Mouse (Mus musculus) C2C12 (cell line): ENCODE measurements around the gene Gm20388. TPM values are rescaled to one million over a fixed set of nuclear protein-coding genes. Genes with fewer than 3 reads are reported as not detected.

Experiments used
- H3K27me3 ChIP-seq: one replicate; pipeline ENCODE4 v1.6.1; 2011; ENCODE audit not compliant: control insufficient read depth, insufficient read depth, insufficient read length
- H3K36me3 ChIP-seq: one replicate; pipeline ENCODE4 v1.6.1; 2011; ENCODE audit not compliant: control insufficient read depth, insufficient read depth
- H3K4me3 ChIP-seq: one replicate; pipeline ENCODE4 v1.5.1; 2011; ENCODE audit warnings: mild to moderate bottlenecking, control low read depth; ENCODE audit not compliant: poor library complexity, insufficient read depth, severe bottlenecking
- H3K79me2 ChIP-seq: one replicate; pipeline ENCODE4 v1.6.1; 2011; ENCODE audit not compliant: control insufficient read depth, insufficient read depth
- H3K79me3 ChIP-seq: one replicate; pipeline ENCODE4 v1.6.1; 2011; ENCODE audit warnings: low read depth, control low read depth
- H3ac ChIP-seq: one replicate; pipeline ENCODE3; 2011; ENCODE audit warnings: low read depth; ENCODE audit not compliant: control insufficient read depth, insufficient read length
- CEBPB ChIP-seq: IDR thresholded peaks from one replicate; pipeline ENCODE4 v1.6.1; 2011; ENCODE audit warnings: low read depth, mild to moderate bottlenecking, control low read depth, moderate library complexity
- CTCF ChIP-seq: IDR thresholded peaks from one replicate; pipeline ENCODE4 v1.5.1; 2011; ENCODE audit not compliant: control insufficient read depth, insufficient read depth, insufficient read length
- FOSL1 ChIP-seq: IDR thresholded peaks from one replicate; pipeline ENCODE4 v1.8.0; 2011; ENCODE audit warnings: mild to moderate bottlenecking, low read length; ENCODE audit not compliant: poor library complexity, insufficient read depth, severe bottlenecking
- MAX ChIP-seq: IDR thresholded peaks from one replicate; pipeline ENCODE4 v1.6.1; 2011; ENCODE audit warnings: mild to moderate bottlenecking, control low read depth
- MYOD1 ChIP-seq: IDR thresholded peaks from one replicate; pipeline ENCODE4 v1.6.1; 2011; ENCODE audit warnings: low read depth; ENCODE audit not compliant: control insufficient read depth, insufficient read length
- MYOG ChIP-seq: IDR thresholded peaks from one replicate; pipeline ENCODE4 v1.6.1; 2011; ENCODE audit not compliant: control insufficient read depth, insufficient read length; ENCODE audit errors: extremely low read depth
- USF1 ChIP-seq: IDR thresholded peaks from one replicate; pipeline ENCODE4 v1.6.1; 2011; ENCODE audit warnings: low read depth, mild to moderate bottlenecking, control low read depth, moderate library complexity
- polyA plus RNA-seq: library from polyadenylated mRNA; unstranded; fragments of >200 nt; fragmentation: generic; extraction: Trizol; gene quantifications from one replicate; pipeline ENCODE4 v1.2.1, GENCODE M21; 2012; ENCODE audit warnings: missing spikeins

Gm20388 gene
- polyA plus RNA-seq, 1 experiment: 15.0 TPM

- TF ChIP-seq MAX (no peak), USF1 (no peak), CTCF (no peak), MYOG (no peak), FOSL1 (no peak), CEBPB (no peak), MYOD1 (no peak)
- Histone ChIP-seq H3K27me3 (no peaks in the 10 kb centered on the region), H3K36me3 (no peaks in the 10 kb centered on the region), H3K79me2 (no peaks in the 10 kb centered on the region), H3K4me3 (no peak overlapping the region), H3ac (no peak overlapping the region), H3K79me3 (no peaks in the 10 kb centered on the region)
These were observed 125.5 kb downstream of the Gm20388 start for GRCm38 (mm10) chr8:120036111-120036510.

GRCm38 (mm10) chr8:120036578-120036977, 125.9 kb downstream of the Gm20388 start:
- H3K79me2 ChIP-seq: no peaks in the 10 kb centered on the region
- no peaks in the 10 kb centered on the region for H3K79me3 ChIP-seq
- no peaks in the 10 kb centered on the region for H3K36me3 ChIP-seq
- H3K4me3 ChIP-seq: no peak overlapping the region
- no peaks in the 10 kb centered on the region for H3K27me3 ChIP-seq
- TF ChIP-seq MYOD1 (peak; percentile 53), FOSL1 (no peak)
- H3ac ChIP-seq: no peak overlapping the region

- Histone ChIP-seq H3K79me2 (no peaks in the 10 kb centered on the region), H3ac (no peak overlapping the region), H3K27me3 (no peaks in the 10 kb centered on the region), H3K4me3 (no peak overlapping the region), H3K36me3 (no peaks in the 10 kb centered on the region), H3K79me3 (no peaks in the 10 kb centered on the region)
- TF ChIP-seq USF1: no peak
- no peak for TF ChIP-seq CTCF
- no peak for TF ChIP-seq MAX
- TF ChIP-seq FOSL1: no peak
- TF ChIP-seq CEBPB: no peak
- TF ChIP-seq MYOD1: no peak
These were observed 126.6 kb downstream of the Gm20388 start for GRCm38 (mm10) chr8:120037199-120037598.

GRCm38 (mm10) chr8:120037611-120038010, 127.0 kb downstream of the Gm20388 start:
- TF ChIP-seq USF1: no peak
- no peak for TF ChIP-seq FOSL1
- no peak for TF ChIP-seq MYOG
- no peak for TF ChIP-seq CTCF
- TF ChIP-seq MAX: no peak
- TF ChIP-seq CEBPB: no peak
- no peak for TF ChIP-seq MYOD1
- no peaks in the 10 kb centered on the region for H3K79me2 ChIP-seq
- no peak overlapping the region for H3K4me3 ChIP-seq
- no peaks in the 10 kb centered on the region for H3K27me3 ChIP-seq
- no peaks in the 10 kb centered on the region for H3K36me3 ChIP-seq
- no peak overlapping the region for H3ac ChIP-seq
- no peaks in the 10 kb centered on the region for H3K79me3 ChIP-seq

GRCm38 (mm10) chr8:120038741-120039140, 128.1 kb downstream of the Gm20388 start:
- H3K27me3 ChIP-seq: no peaks in the 10 kb centered on the region
- no peaks in the 10 kb centered on the region for H3K79me2 ChIP-seq
- H3K36me3 ChIP-seq: no peaks in the 10 kb centered on the region
- no peak overlapping the region for H3ac ChIP-seq
- no peaks in the 10 kb centered on the region for H3K79me3 ChIP-seq
- TF ChIP-seq MAX: no peak
- no peak for TF ChIP-seq MYOD1
- no peak for TF ChIP-seq CTCF
- no peak for TF ChIP-seq FOSL1
- TF ChIP-seq CEBPB: no peak
- TF ChIP-seq MYOG: no peak
- no peak for TF ChIP-seq USF1
- H3K4me3 ChIP-seq: no peak overlapping the region

- no peak overlapping the region for H3K4me3 ChIP-seq
- no peaks in the 10 kb centered on the region for H3K79me2 ChIP-seq
- H3ac ChIP-seq: no peak overlapping the region
- H3K36me3 ChIP-seq: no peaks in the 10 kb centered on the region
- no peaks in the 10 kb centered on the region for H3K79me3 ChIP-seq
- no peaks in the 10 kb centered on the region for H3K27me3 ChIP-seq
- no peak for TF ChIP-seq FOSL1
- TF ChIP-seq USF1: no peak
- no peak for TF ChIP-seq CTCF
- TF ChIP-seq MYOG: no peak
- TF ChIP-seq MYOD1: peak; percentile 21
- no peak for TF ChIP-seq CEBPB
- TF ChIP-seq MAX: no peak
These were observed 128.8 kb downstream of the Gm20388 start for GRCm38 (mm10) chr8:120039313-120039919.
